Mouse (Mus musculus) embryo, embryonic 10.5 days (tissue): Measurements from ENCODE around the gene Gm10118.

Experiments
- DNase-seq: peaks from one replicate; pipeline ENCODE4 v3.0.0-alpha.2; 2015; ENCODE audit warnings: low spot score

The Gm10118 gene

GRCm38 (mm10) chr10:63927334-63927733 lies at the start of gene Gm10118:
Gene Gm10118, minus strand, starts transcription at chr10:63927434.
- DNase-seq, result no peak

- no peak for DNase-seq
Observed at GRCm38 (mm10) chr10:63972300-63972699, 45.1 kb upstream of the Gm10118 start.

GRCm38 (mm10) chr10:63954308-63954930 lies 27.2 kb upstream of the Gm10118 start:
- peak; percentile 38 for DNase-seq

GRCm38 (mm10) chr10:63951481-63951880 lies 24.2 kb upstream of the Gm10118 start:
- no peak for DNase-seq

- DNase-seq, result no peak
Observed at GRCm38 (mm10) chr10:63950867-63951266, 23.6 kb upstream of the Gm10118 start.

GRCm38 (mm10) chr10:63947266-63947665 lies 20.0 kb upstream of the Gm10118 start:
- DNase-seq, result no peak

GRCm38 (mm10) chr10:63945534-63945933 lies 18.3 kb upstream of the Gm10118 start:
- peak; percentile 10 for DNase-seq

GRCm38 (mm10) chr10:63933946-63934345 lies 6.7 kb upstream of the Gm10118 start:
- DNase-seq, result no peak

- DNase-seq, result no peak
Observed at GRCm38 (mm10) chr10:63908878-63909277, 18.4 kb downstream of the Gm10118 start.

GRCm38 (mm10) chr10:63899891-63900290 lies 27.3 kb downstream of the Gm10118 start:
- DNase-seq, result no peak

GRCm38 (mm10) chr10:63894612-63895011 lies 32.6 kb downstream of the Gm10118 start:
- no peak for DNase-seq

- no peak for DNase-seq
Observed at GRCm38 (mm10) chr10:63886449-63887088, 40.7 kb downstream of the Gm10118 start.

GRCm38 (mm10) chr10:63880462-63880903 lies 46.8 kb downstream of the Gm10118 start:
- DNase-seq, result no peak
